Mouse (Mus musculus) intestine, embryonic 14.5 days (tissue): ENCODE measurements around the gene Rnf213. TPM values are rescaled to one million over a fixed set of nuclear protein-coding genes. Genes with fewer than 3 reads are reported as not detected.

Experiments
- ATAC-seq: fragments of 200-750 bp; cut with Nextera tagmentation; replicated peaks from 2 replicates; pipeline ENCODE4 v1.8.0; 2017; ENCODE audit warnings: low read depth, moderate number of reproducible peaks, moderate TSS enrichment, moderate library complexity; ENCODE audit not compliant: low FRiP score, low TSS enrichment
- DNase-seq: peaks from one replicate; pipeline ENCODE4 v3.0.0-alpha.2; 2018; ENCODE audit warnings: low spot score
- H3K27ac ChIP-seq: fragments of 300-500 bp; sonication (generic); 2 replicates; pipeline ENCODE4 v1.5.1; 2014; ENCODE audit warnings: low read depth, mild to moderate bottlenecking, control low read depth
- H3K27me3 ChIP-seq: fragments of 300-500 bp; sonication (generic); replicated peaks from 2 replicates; pipeline ENCODE4 v1.6.1; 2014; ENCODE audit warnings: low read length, control low read depth; ENCODE audit not compliant: control insufficient read depth, insufficient read depth
- H3K36me3 ChIP-seq: fragments of 300-500 bp; sonication (generic); 2 replicates; pipeline ENCODE4 v1.6.1; 2014; ENCODE audit warnings: low read length, control low read depth; ENCODE audit not compliant: control insufficient read depth, insufficient read depth
- H3K4me1 ChIP-seq: fragments of 300-500 bp; sonication (generic); replicated peaks from 2 replicates; pipeline ENCODE4 v1.6.1; 2014; ENCODE audit warnings: low read length, control low read depth, mixed read lengths; ENCODE audit not compliant: control insufficient read depth, insufficient read depth
- H3K4me2 ChIP-seq: fragments of 300-500 bp; sonication (generic); 2 replicates; pipeline ENCODE4 v1.6.1; 2014; ENCODE audit warnings: low read length
- H3K4me3 ChIP-seq: fragments of 300-500 bp; sonication (generic); 2 replicates; pipeline ENCODE4 v1.5.1; 2014; ENCODE audit warnings: low read depth, low read length, control low read depth, mixed read lengths
- H3K9ac ChIP-seq: fragments of 300-500 bp; sonication (generic); 2 replicates; pipeline ENCODE4 v1.6.1; 2014; ENCODE audit warnings: mild to moderate bottlenecking, low read length
- H3K9me3 ChIP-seq: fragments of 300-500 bp; sonication (generic); 2 replicates; pipeline ENCODE4 v1.6.1; 2016; ENCODE audit warnings: low read length, control low read depth; ENCODE audit not compliant: control insufficient read depth
- WGBS: fragments of 180-500 bp; shearing (Covaris S2); extraction: QIAGEN DNeasy Blood & Tissue Kit; methylation state at CpG from one replicate; pipeline ENCODE4 v1.1.7; 2014; 5-methylcytosine and 5-hydroxymethylcytosine counted together
- polyA plus RNA-seq: library from polyadenylated mRNA; unstranded; fragments of >200 nt; fragmentation: Nextera tagmentation; extraction: Ambion mirVana; gene quantifications from 2 replicates; pipeline ENCODE4 v1.2.1, GENCODE M21; 2014

Rnf213 gene
- polyA plus RNA-seq, 1 experiment from 2014 or later, result 18.0 TPM

- Histone ChIP-seq H3K27ac (no peak overlapping the region), H3K27me3 (peaks cover 13% of the 10 kb centered on the region; the same call in 1 of the 2 replicates), H3K4me2 (peak overlapping the region; percentile 82), H3K4me3 (peak overlapping the region; percentile 62; the same call in 1 of the 2 replicates), H3K9me3 (no peaks in the 10 kb centered on the region), H3K9ac (no peak overlapping the region), H3K36me3 (no peaks in the 10 kb centered on the region), H3K4me1 (peaks cover 15% of the 10 kb centered on the region)
- DNase-seq (no peak), ATAC-seq (no peak)
- WGBS, result 43% methylated on average over 6 of the region's 6 CpGs
These were observed 1.3 kb downstream of the Rnf213 start for GRCm38 (mm10) chr11:119394210-119394609.

- H3K9me3 ChIP-seq, result no peaks in the 10 kb centered on the region
- peaks cover 13% of the 10 kb centered on the region; the same call in 1 of the 2 replicates for H3K27me3 ChIP-seq
- DNase-seq (no peak), ATAC-seq (no peak)
- H3K9ac ChIP-seq, result no peak overlapping the region
- H3K4me2 ChIP-seq, result peak overlapping the region; percentile 82; the same call in 1 of the 2 replicates
- no peak overlapping the region for H3K4me3 ChIP-seq
- H3K4me1 ChIP-seq, result peaks cover 11% of the 10 kb centered on the region
- no peaks in the 10 kb centered on the region for H3K36me3 ChIP-seq
- no peak overlapping the region for H3K27ac ChIP-seq
- WGBS, result 29% methylated on average over 7 of the region's 7 CpGs
These were observed 2.5 kb downstream of the Rnf213 start for GRCm38 (mm10) chr11:119395394-119395793.

GRCm38 (mm10) chr11:119395931-119396330 is 3.0 kb downstream of the Rnf213 start:
- Histone ChIP-seq H3K36me3 (no peaks in the 10 kb centered on the region), H3K4me1 (peaks cover 6% of the 10 kb centered on the region), H3K4me3 (no peak overlapping the region), H3K27me3 (peaks cover 13% of the 10 kb centered on the region; the same call in 1 of the 2 replicates), H3K9me3 (no peaks in the 10 kb centered on the region), H3K4me2 (no peak overlapping the region), H3K27ac (no peak overlapping the region), H3K9ac (no peak overlapping the region)
- DNase-seq (no peak), ATAC-seq (no peak)
- 35% methylated on average over 13 of the region's 13 CpGs for WGBS

- no peak overlapping the region for H3K4me3 ChIP-seq
- ATAC-seq, result no peak
- DNase-seq, result no peak
- peaks cover 12% of the 10 kb centered on the region; the same call in 1 of the 2 replicates for H3K27me3 ChIP-seq
- H3K4me1 ChIP-seq, result peaks cover 5% of the 10 kb centered on the region; the same call in 1 of the 2 replicates
- 70% methylated on average over 7 of the region's 7 CpGs for WGBS
- no peak overlapping the region for H3K4me2 ChIP-seq
- no peaks in the 10 kb centered on the region for H3K9me3 ChIP-seq
- no peaks in the 10 kb centered on the region for H3K36me3 ChIP-seq
- H3K9ac ChIP-seq, result no peak overlapping the region
- H3K27ac ChIP-seq, result no peak overlapping the region
These were observed 3.6 kb downstream of the Rnf213 start for GRCm38 (mm10) chr11:119396461-119396860.

GRCm38 (mm10) chr11:119402501-119403160 is 9.7 kb downstream of the Rnf213 start:
- H3K27me3 ChIP-seq, result no peaks in the 10 kb centered on the region
- no peak overlapping the region for H3K9ac ChIP-seq
- H3K4me3 ChIP-seq, result no peak overlapping the region
- H3K9me3 ChIP-seq, result no peaks in the 10 kb centered on the region
- no peak for DNase-seq
- no peak for ATAC-seq
- no peak overlapping the region for H3K27ac ChIP-seq
- no peak overlapping the region for H3K4me2 ChIP-seq
- no peaks in the 10 kb centered on the region for H3K4me1 ChIP-seq
- 52% methylated on average over 11 of the region's 11 CpGs for WGBS
- no peaks in the 10 kb centered on the region for H3K36me3 ChIP-seq

- no peaks in the 10 kb centered on the region for H3K36me3 ChIP-seq
- DNase-seq (peak; percentile 67), ATAC-seq (no peak)
- no peak overlapping the region for H3K27ac ChIP-seq
- WGBS, result 66% methylated on average over 5 of the region's 5 CpGs
- H3K4me2 ChIP-seq, result no peak overlapping the region
- H3K9ac ChIP-seq, result no peak overlapping the region
- H3K9me3 ChIP-seq, result no peaks in the 10 kb centered on the region
- no peak overlapping the region for H3K4me3 ChIP-seq
- no peaks in the 10 kb centered on the region for H3K27me3 ChIP-seq
- H3K4me1 ChIP-seq, result no peaks in the 10 kb centered on the region
These were observed 11.7 kb downstream of the Rnf213 start for GRCm38 (mm10) chr11:119404627-119405026.

GRCm38 (mm10) chr11:119407381-119407780 is 14.5 kb downstream of the Rnf213 start:
- Histone ChIP-seq H3K36me3 (peaks cover 5% of the 10 kb centered on the region), H3K4me3 (no peak overlapping the region), H3K27ac (no peak overlapping the region), H3K4me1 (no peaks in the 10 kb centered on the region), H3K4me2 (no peak overlapping the region), H3K9ac (no peak overlapping the region), H3K9me3 (no peaks in the 10 kb centered on the region), H3K27me3 (no peaks in the 10 kb centered on the region)
- DNase-seq (no peak), ATAC-seq (no peak)
- 88% methylated on average over 6 of the region's 6 CpGs for WGBS

- Histone ChIP-seq H3K27me3 (no peaks in the 10 kb centered on the region), H3K4me2 (no peak overlapping the region), H3K4me1 (no peaks in the 10 kb centered on the region), H3K36me3 (peaks cover 5% of the 10 kb centered on the region), H3K9me3 (no peaks in the 10 kb centered on the region), H3K4me3 (no peak overlapping the region), H3K27ac (no peak overlapping the region), H3K9ac (no peak overlapping the region)
- ATAC-seq, result no peak
- no peak for DNase-seq
- WGBS, result 54% methylated on average over 5 of the region's 5 CpGs
These were observed 15.1 kb downstream of the Rnf213 start for GRCm38 (mm10) chr11:119407977-119408376.
